Mouse (Mus musculus) heart, embryonic 13.5 days (tissue): ENCODE results near the gene Gm20538. TPM values are rescaled to one million over a fixed set of nuclear protein-coding genes. Genes with fewer than 3 reads are reported as not detected.

Experiments used
- ATAC-seq: fragments of 200-750 bp; cut with Nextera tagmentation; 2 replicates; pipeline ENCODE4 v1.8.0; 2017; ENCODE audit warnings: moderate TSS enrichment; ENCODE audit not compliant: insufficient number of reproducible peaks, low FRiP score, low TSS enrichment; ENCODE audit errors: extremely low read depth
- H3K27ac ChIP-seq: fragments of 300-500 bp; sonication (generic); replicated peaks from 2 replicates; pipeline ENCODE4 v1.5.1; 2015; ENCODE audit warnings: moderate library complexity, mild to moderate bottlenecking, inconsistent platforms
- H3K27me3 ChIP-seq: fragments of 300-500 bp; sonication (generic); replicated peaks from 2 replicates; pipeline ENCODE4 v1.6.1; 2015; ENCODE audit warnings: mild to moderate bottlenecking, inconsistent platforms
- H3K36me3 ChIP-seq: fragments of 300-500 bp; sonication (generic); 2 replicates; pipeline ENCODE4 v1.6.1; 2015; ENCODE audit warnings: mild to moderate bottlenecking, inconsistent platforms
- H3K4me1 ChIP-seq: fragments of 300-500 bp; sonication (generic); 2 replicates; pipeline ENCODE4 v1.6.1; 2015; ENCODE audit warnings: inconsistent platforms
- H3K4me2 ChIP-seq: fragments of 300-500 bp; sonication (generic); 2 replicates; pipeline ENCODE4 v1.6.1; 2015; ENCODE audit warnings: inconsistent platforms, mild to moderate bottlenecking, moderate library complexity
- H3K4me3 ChIP-seq: fragments of 300-500 bp; sonication (generic); 2 replicates; pipeline ENCODE4 v1.5.1; 2015; ENCODE audit warnings: moderate library complexity, mild to moderate bottlenecking, inconsistent platforms
- H3K9ac ChIP-seq: fragments of 300-500 bp; sonication (generic); 2 replicates; pipeline ENCODE4 v1.6.1; 2015; ENCODE audit warnings: inconsistent platforms, mild to moderate bottlenecking, moderate library complexity
- H3K9me3 ChIP-seq: fragments of 300-500 bp; sonication (generic); 2 replicates; pipeline ENCODE4 v1.6.1; 2016; ENCODE audit warnings: inconsistent platforms
- WGBS: fragments of 180-500 bp; shearing (Covaris S2); methylation state at CpG from one replicate; pipeline ENCODE4 v1.1.7; 2015; ENCODE audit warnings: mixed read lengths; 5-methylcytosine and 5-hydroxymethylcytosine counted together
- polyA plus RNA-seq: library from polyadenylated mRNA; unstranded; fragments of >200 nt; fragmentation: Nextera tagmentation; extraction: Ambion mirVana; gene quantifications from 2 replicates; pipeline ENCODE4 v1.2.1, GENCODE M21; 2015

Gene Gm20538
- polyA plus RNA-seq = not detected in 2 replicates

- Histone ChIP-seq H3K27me3 (no peaks in the 10 kb centered on the region; the same call in 1 of the 2 replicates), H3K27ac (no peak within 1 kb of the TSS), H3K4me3 (no peak within 1 kb of the TSS; the same call in 1 of the 2 replicates), H3K9ac (no peak within 1 kb of the TSS), H3K4me1 (peaks cover 16% of the 10 kb centered on the region), H3K4me2 (peak within 1 kb of the TSS; percentile 80; the same call in 1 of the 2 replicates), H3K36me3 (peaks cover 61% of the 10 kb centered on the region), H3K9me3 (no peaks in the 10 kb centered on the region)
- no peak for ATAC-seq
- 96% methylated on average over 4 of the region's 4 CpGs for WGBS
Observed at GRCm38 (mm10) chr19:44552731-44553130, at the start of gene Gm20538. Gene Gm20538, minus strand, starts transcription at chr19:44552831.

GRCm38 (mm10) chr19:44594180-44594579, 41.5 kb upstream of the Gm20538 start:
- Histone ChIP-seq H3K27ac (no peak overlapping the region), H3K4me3 (no peak overlapping the region), H3K36me3 (no peaks in the 10 kb centered on the region), H3K9ac (no peak overlapping the region), H3K4me1 (no peaks in the 10 kb centered on the region), H3K27me3 (peaks cover 41% of the 10 kb centered on the region), H3K4me2 (no peak overlapping the region), H3K9me3 (peaks cover 6% of the 10 kb centered on the region; the same call in 1 of the 2 replicates)
- no peak for ATAC-seq
- WGBS = 94% methylated on average over 14 of the region's 14 CpGs

GRCm38 (mm10) chr19:44591638-44592037, 39.0 kb upstream of the Gm20538 start:
- Histone ChIP-seq H3K4me1 (no peaks in the 10 kb centered on the region), H3K9ac (no peak overlapping the region), H3K27ac (no peak overlapping the region), H3K4me2 (no peak overlapping the region), H3K9me3 (peaks cover 6% of the 10 kb centered on the region; the same call in 1 of the 2 replicates), H3K4me3 (no peak overlapping the region), H3K36me3 (no peaks in the 10 kb centered on the region), H3K27me3 (peaks cover 42% of the 10 kb centered on the region)
- ATAC-seq = no peak
- 65% methylated on average over 6 of the region's 6 CpGs for WGBS

- Histone ChIP-seq H3K36me3 (no peaks in the 10 kb centered on the region), H3K27ac (no peak overlapping the region), H3K4me2 (no peak overlapping the region), H3K4me1 (no peaks in the 10 kb centered on the region), H3K27me3 (peaks cover 44% of the 10 kb centered on the region), H3K9ac (no peak overlapping the region), H3K9me3 (peaks cover 6% of the 10 kb centered on the region; the same call in 1 of the 2 replicates), H3K4me3 (no peak overlapping the region)
- WGBS = 81% methylated on average over 18 of the region's 18 CpGs
- no peak for ATAC-seq
Observed at GRCm38 (mm10) chr19:44590992-44591391, 38.4 kb upstream of the Gm20538 start.

- no peaks in the 10 kb centered on the region for H3K4me1 ChIP-seq
- WGBS = 41% methylated on average over 6 of the region's 7 CpGs
- no peak overlapping the region for H3K4me3 ChIP-seq
- peaks cover 6% of the 10 kb centered on the region; the same call in 1 of the 2 replicates for H3K9me3 ChIP-seq
- H3K36me3 ChIP-seq = no peaks in the 10 kb centered on the region
- ATAC-seq = no peak
- peaks cover 50% of the 10 kb centered on the region for H3K27me3 ChIP-seq
- H3K27ac ChIP-seq = no peak overlapping the region
- H3K9ac ChIP-seq = no peak overlapping the region
- H3K4me2 ChIP-seq = no peak overlapping the region
Observed at GRCm38 (mm10) chr19:44589591-44590223, 37.1 kb upstream of the Gm20538 start.

- H3K27me3 ChIP-seq = peaks cover 66% of the 10 kb centered on the region
- H3K27ac ChIP-seq = no peak overlapping the region
- H3K4me2 ChIP-seq = no peak overlapping the region
- WGBS = 36% methylated on average over 4 of the region's 4 CpGs
- no peaks in the 10 kb centered on the region for H3K4me1 ChIP-seq
- H3K36me3 ChIP-seq = no peaks in the 10 kb centered on the region
- no peak overlapping the region for H3K4me3 ChIP-seq
- no peak overlapping the region for H3K9ac ChIP-seq
- H3K9me3 ChIP-seq = no peaks in the 10 kb centered on the region
- no peak for ATAC-seq
Observed at GRCm38 (mm10) chr19:44588036-44588435, 35.4 kb upstream of the Gm20538 start.

- Histone ChIP-seq H3K9ac (no peak overlapping the region), H3K27ac (no peak overlapping the region), H3K4me2 (no peak overlapping the region), H3K9me3 (no peaks in the 10 kb centered on the region), H3K4me3 (no peak overlapping the region), H3K36me3 (no peaks in the 10 kb centered on the region), H3K27me3 (peaks cover 59% of the 10 kb centered on the region), H3K4me1 (no peaks in the 10 kb centered on the region)
- no peak for ATAC-seq
- 33% methylated on average over 9 of the region's 9 CpGs for WGBS
Observed at GRCm38 (mm10) chr19:44582638-44583309, 30.1 kb upstream of the Gm20538 start.

GRCm38 (mm10) chr19:44582103-44582502, 29.5 kb upstream of the Gm20538 start:
- Histone ChIP-seq H3K4me2 (no peak overlapping the region), H3K4me3 (no peak overlapping the region), H3K27me3 (peaks cover 52% of the 10 kb centered on the region), H3K9ac (no peak overlapping the region), H3K4me1 (no peaks in the 10 kb centered on the region), H3K9me3 (no peaks in the 10 kb centered on the region), H3K27ac (no peak overlapping the region), H3K36me3 (no peaks in the 10 kb centered on the region)
- WGBS = 76% methylated on average over 10 of the region's 10 CpGs
- no peak for ATAC-seq

GRCm38 (mm10) chr19:44578038-44578437, 25.4 kb upstream of the Gm20538 start:
- no peak for ATAC-seq
- no peak overlapping the region for H3K4me3 ChIP-seq
- WGBS = 73% methylated on average over 1 of the region's 1 CpGs

GRCm38 (mm10) chr19:44576275-44576674, 23.6 kb upstream of the Gm20538 start:
- Histone ChIP-seq H3K4me1 (no peaks in the 10 kb centered on the region), H3K36me3 (peaks cover 51% of the 10 kb centered on the region), H3K9me3 (no peaks in the 10 kb centered on the region), H3K27ac (no peak overlapping the region), H3K4me2 (no peak overlapping the region), H3K4me3 (no peak overlapping the region), H3K9ac (no peak overlapping the region), H3K27me3 (peaks cover 7% of the 10 kb centered on the region; the same call in 1 of the 2 replicates)
- WGBS = 66% methylated on average over 7 of the region's 7 CpGs
- no peak for ATAC-seq

More at GRCm38 (mm10) chr19:44578038-44578437, 25.4 kb upstream of the Gm20538 start:
- no peak overlapping the region for H3K9ac ChIP-seq
- H3K4me1 ChIP-seq = no peaks in the 10 kb centered on the region
- H3K27me3 ChIP-seq = peaks cover 12% of the 10 kb centered on the region; the same call in 1 of the 2 replicates
- H3K9me3 ChIP-seq = no peaks in the 10 kb centered on the region
- H3K36me3 ChIP-seq = peaks cover 34% of the 10 kb centered on the region
- H3K27ac ChIP-seq = no peak overlapping the region
- no peak overlapping the region for H3K4me2 ChIP-seq

GRCm38 (mm10) chr19:44567763-44568162, 15.1 kb upstream of the Gm20538 start:
- no peak overlapping the region for H3K9ac ChIP-seq
- no peaks in the 10 kb centered on the region for H3K9me3 ChIP-seq
- 90% methylated on average over 3 of the region's 3 CpGs for WGBS
- H3K36me3 ChIP-seq = peaks cover 89% of the 10 kb centered on the region
- H3K4me1 ChIP-seq = peaks cover 30% of the 10 kb centered on the region
- no peaks in the 10 kb centered on the region for H3K27me3 ChIP-seq
- ATAC-seq = no peak
- H3K27ac ChIP-seq = no peak overlapping the region
- no peak overlapping the region for H3K4me2 ChIP-seq
- no peak overlapping the region for H3K4me3 ChIP-seq
